Mouse (Mus musculus): ENCODE data around the gene Arl11.
"Not testable (repeated sequence)": the region's sequence is repeated elsewhere in the genome, so short reads cannot be mapped to it uniquely, and the experiment has no call there.

Gene Arl11

DNA sequence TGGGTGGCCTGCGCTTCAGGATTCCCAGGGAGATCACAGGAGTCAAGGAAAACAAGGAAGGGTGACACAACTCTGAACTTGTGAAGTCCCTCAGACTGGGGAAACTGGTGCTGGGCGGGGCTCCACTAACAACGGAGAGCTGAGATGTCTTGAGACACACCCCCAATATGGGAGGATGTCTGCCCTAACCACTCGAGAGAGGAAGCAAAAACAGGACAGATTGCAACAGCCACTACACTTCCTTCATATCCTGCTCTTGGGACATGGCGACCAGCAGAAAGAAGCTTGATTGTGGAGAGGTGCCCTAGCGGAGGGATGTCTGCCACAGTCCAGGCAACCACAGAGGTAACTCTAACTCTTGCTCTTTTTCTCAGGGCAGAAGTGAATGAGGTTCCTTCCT, at the start of gene Arl11:
Gene Arl11 (plus strand): TSS at position 161 of the 400 bp plus-strand sequence.
- peak; percentile 63 for DNase-seq (ENCODE audit: low spot score)

DNA sequence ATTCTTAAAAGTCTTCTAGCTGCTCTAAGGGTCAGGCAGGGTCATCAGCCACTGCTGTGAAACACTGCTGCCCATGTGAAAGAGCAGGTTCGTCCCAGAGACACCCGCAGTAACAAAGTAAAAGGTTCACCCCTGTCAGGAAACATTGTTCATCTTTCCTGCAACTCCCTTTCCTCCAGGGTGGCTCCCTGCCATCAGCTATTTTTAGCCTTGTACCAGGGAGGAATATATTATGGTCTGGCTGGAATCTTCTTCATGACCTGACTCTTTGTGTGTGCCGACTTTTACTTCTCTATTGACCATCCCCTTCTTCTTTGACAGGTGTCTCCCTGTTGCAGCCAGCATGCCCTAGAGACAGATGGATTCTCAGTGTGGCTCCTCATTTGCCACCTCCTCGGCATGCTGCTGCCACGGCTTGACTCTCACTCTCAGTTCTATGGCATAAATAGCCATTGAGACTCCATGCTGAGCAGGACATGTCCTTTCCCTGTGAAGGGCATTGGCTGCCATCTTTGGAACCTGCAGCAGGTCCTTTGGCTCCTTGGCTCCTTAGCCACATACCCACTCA, 41.6 kb upstream of the Arl11 start:
- DNase-seq (ENCODE audit: low spot score) = no peak

DNA sequence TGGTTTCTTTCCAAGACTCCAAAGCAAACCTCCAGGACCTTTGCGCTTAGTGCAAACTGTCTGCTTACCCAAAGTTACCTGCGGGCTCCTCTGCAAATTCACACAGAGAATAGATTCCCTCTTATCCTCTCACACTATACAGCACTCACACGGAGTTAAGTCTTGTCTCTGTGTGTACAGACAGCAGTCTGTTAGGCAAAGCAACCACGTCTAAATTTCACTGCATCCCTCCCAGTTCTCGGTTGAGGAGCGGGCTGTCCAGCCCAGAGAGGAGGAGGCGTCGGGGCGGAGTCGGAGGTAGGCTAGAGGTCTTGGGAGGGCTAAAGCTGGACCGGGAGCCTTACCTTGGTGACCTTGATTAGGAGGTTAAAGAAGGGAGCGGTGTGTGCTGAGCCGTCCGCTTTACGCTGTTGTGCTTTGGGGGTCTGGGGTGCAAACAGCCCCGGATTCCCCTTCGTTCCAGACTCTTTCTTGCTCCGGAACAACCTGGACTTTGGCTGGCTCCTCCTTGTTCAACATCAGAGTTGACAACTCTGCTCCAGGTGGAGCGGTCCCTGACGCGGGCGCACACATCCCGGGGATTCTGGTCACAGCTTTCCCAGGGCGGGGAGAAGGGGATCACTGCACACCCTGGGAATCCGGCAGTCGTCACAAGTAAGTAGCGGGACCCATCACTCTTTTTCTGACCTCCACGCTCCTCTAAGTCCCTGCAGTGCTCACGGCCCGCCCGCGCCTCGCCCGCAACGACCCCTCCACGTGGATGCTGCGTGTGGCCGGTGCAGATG, 34.9 kb upstream of the Arl11 start:
- DNase-seq (ENCODE audit: low spot score) = no peak

DNA sequence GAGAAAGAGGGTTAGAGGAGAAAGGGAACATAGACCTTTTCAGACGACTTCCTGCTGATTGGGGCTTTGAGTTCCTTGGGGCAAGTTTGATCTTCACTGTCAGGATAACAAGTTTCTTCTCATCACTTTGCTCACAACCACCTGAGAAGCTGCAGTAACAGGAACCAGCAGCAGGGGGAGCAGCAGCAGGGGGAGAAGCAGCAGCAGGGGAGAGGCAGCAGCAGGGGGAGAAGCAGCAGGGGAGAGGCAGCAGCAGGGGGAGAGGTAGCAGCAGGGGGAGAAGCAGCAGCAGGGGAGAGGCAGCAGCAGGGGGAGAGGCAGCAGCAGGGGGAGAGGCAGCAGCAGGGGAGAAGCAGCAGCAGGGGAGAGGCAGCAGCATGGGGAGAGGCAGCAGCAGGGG, 32.3 kb upstream of the Arl11 start:
- DNase-seq (ENCODE audit: low spot score) = peak; percentile 20

DNA sequence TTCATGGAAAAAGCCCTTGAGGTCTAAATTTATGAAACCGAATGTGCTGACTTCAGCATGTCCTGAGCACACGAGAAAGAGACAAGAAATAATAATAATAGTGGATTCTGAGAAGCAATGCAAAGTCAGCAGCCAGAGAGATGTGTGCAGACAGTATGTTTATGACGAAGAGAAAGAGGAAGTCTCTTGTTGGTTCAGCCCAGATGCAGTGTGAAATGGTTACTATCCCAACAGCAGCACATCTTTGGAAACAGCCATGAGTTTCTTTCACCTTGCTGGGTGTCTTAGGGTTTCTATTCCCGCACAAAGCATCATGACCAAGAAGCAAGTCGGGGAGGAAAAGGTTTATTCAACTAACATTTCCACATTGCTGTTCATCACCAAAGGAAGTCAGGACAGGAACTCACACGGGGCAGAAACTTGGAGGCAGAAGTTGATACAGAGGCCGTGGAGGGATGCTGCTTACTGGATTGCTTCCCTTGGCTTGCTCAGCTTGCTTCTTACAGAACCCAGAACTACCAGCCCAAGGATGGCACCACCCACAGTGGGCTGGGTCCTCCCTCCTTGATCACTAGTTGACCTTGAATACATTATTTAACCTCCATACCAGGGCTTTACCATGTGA, 30.8 kb upstream of the Arl11 start:
- DNase-seq (ENCODE audit: low spot score) = no peak

DNA sequence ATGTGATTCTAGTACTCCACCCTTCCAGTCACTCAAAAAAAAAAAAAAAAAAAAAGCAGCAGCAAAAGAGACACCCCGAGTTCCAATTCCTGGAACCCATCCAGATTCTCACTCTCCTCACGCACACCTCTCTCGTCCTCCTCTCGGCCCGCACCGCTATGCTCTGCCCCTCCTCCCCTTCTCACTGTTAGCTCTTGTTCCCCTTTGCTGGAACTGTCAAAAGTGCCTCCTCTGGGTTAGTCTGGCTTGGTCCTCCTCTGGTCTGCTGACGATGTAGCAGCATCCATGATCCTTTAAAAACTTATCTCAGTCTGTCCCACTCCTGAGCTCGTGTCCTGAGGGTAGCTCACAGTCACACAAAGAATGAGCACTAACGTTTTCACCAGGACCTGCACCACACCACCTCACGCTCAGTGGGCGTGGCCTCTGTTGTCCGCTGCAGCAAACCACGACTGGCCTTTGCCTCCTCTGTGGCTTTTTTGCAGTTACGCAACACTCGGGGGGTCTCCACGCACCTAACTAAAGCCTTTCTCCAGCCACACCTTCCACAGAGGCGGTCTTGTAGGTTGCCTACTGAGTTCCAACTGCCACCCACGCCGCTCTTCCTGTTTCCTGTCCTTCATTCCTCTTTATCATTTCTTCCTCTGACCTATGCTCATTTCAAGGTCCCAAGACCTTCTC, 20.8 kb upstream of the Arl11 start:
- no peak for DNase-seq (ENCODE audit: low spot score)

DNA sequence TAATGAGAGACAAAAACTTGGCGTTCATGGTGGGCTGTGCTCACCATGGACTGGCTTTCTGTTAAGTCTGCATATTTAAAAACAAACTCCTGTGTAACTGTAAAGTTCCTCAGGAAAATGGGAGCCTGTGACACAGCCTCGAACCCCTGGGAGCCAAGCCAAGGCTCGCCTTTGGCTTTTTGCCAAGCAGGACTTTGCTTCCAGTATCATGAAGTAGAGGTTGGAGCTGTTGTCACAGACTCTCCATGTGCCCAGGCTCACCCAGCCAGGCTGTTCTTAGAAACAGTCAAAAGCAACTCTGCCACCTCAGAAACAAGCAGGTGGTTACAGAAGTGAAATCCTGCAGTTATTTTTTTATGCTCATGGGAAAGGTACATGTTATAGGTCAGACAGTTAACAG, 18.9 kb upstream of the Arl11 start:
- DNase-seq (ENCODE audit: low spot score) = no peak

DNA sequence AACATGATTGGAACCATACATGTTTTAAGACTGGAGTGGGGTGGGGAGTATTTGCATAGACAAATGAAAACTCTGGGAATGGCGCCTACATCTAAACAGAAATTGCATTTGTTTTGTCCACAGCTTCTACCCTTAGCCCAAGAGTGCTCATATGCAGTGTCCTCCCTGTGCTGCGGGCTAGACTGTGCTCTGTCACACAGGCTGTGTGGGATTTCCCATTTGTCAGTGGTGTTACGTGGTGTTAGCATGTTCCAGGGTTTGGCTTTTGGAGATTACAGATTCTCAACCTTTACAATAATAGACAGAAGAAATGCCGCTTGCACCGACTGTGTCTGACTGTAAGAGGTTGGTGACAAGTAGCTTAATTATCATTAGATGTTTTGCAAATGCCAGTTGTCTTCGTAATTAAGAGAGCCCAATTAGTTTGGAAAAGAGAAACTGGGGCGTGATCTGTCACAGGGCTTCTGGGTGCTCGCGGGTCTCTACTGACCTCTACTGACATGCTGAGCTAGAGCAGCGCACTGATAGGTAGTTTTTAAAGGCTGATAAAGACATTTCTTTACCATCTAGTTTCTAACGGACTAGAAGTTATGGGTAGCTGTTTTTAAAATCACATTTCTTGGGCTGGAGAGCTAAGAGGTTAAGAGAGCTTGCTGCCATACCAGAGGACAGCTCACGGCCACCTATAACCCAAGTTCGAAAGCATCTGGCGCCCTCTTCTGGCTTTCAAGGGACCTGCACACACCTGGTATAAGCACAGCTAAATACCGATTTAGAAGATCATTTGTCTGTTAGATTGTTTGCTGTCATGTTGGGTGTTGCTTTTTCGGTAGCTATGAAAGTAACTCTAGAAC, 15.4 kb upstream of the Arl11 start:
- DNase-seq (ENCODE audit: low spot score) = peak; percentile 73

DNA sequence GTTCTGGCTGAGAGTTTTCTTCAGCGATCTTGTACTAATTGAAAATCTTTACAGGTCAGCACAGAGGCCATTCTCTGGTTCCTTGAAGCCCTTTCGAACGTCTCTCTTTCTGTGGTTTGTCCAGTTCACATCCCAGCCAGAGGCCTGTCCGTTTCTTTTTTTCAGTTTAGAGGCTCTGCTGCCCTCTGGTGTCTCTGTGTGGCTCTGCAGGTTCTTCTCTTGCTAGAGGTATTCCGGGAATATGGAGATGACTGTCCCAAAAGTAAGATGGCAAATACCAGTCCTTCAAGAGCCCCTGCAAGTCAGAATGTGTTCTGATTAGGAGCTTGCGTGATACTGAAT, 14.8 kb upstream of the Arl11 start:
- DNase-seq (ENCODE audit: low spot score) = peak; percentile 44

DNA sequence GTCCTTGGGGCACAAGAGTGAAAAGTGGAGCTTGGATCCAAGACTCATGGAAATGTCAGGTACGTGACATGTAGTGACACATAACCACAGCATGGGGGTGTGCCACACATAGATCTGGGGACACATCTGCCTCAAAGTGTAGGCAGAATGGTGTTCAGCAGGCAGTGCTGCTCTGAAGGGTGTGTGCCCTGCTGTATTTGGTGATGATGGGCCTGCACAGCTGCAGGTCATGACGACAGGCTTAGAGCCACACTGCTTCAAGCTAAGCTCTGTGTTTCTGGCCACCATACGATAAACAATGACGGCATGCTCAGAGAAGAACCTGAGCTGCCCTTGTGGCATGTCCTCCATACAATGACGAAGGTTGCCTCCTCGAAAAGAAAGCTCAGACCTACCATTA, 9.7 kb upstream of the Arl11 start:
- no peak for DNase-seq (ENCODE audit: low spot score)

DNA sequence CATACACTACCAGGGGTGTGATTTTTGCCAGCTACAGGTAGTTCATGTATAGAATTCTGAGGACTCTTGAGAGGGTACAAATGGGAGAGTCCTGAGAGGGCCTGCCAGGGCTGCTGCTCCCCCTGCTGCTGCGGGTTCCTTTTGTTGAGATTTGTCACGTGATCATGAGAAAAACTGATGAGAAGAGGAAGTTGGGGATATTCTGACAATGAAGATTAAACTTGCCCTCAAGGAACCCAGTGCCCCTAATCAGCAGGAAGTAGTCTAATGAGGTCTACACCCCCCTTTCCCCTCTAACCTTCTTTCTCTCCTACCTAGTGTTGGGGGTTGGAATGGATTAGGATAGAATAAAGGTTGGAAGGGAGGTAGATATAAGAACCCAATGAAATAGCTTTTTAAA, 8.2 kb upstream of the Arl11 start:
- DNase-seq (ENCODE audit: low spot score) = no peak

DNA sequence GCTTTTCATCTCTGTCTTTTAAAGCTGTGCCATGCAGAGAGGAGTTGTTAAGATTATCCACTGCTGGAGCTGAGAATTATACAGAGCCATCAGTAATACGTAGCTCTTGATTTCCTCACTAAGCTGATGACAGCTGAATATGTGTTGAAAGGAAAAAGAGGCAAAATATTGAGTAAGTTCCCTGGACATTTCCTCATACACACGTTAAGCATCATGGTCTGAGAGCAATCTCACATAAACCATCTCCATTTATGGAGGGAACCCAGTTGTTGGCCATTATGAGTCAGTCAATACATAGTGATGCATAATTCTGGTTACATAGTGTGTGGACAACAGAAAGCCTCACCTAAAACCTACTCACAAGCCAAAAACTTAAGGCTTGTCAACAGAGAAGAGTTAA, 7.1 kb upstream of the Arl11 start:
- DNase-seq (ENCODE audit: low spot score) = no peak

DNA sequence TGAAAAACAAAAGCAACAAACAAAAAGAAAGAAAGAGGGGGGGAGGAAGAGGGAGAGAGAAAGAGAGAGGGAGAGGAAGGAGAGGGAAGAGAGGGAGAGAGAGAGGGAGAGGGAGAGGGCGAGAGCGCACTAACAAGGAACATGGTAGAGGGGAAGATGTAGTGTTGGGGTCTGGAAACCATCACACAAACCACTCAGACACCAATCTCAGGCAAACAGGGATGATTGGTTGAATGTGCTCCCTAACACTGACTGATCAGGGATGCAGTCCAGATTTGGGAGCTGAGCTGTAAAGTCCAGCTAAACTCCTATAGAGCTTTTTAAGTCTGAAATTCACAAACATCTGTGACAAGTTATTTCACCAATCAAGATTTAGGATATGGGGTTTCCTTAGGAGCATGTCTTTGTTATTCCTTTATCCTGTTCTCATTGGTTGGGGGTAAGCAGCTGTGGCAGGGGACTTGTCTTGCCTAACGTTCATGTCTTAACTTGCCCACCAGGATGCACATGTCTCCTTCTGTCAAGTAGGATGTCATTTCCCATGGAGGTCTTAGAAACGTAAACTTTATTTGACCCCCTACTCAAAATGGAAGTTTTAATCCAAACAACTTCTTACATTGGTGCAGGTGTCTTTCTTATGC, 5.5 kb upstream of the Arl11 start:
- DNase-seq (ENCODE audit: low spot score) = no peak

DNA sequence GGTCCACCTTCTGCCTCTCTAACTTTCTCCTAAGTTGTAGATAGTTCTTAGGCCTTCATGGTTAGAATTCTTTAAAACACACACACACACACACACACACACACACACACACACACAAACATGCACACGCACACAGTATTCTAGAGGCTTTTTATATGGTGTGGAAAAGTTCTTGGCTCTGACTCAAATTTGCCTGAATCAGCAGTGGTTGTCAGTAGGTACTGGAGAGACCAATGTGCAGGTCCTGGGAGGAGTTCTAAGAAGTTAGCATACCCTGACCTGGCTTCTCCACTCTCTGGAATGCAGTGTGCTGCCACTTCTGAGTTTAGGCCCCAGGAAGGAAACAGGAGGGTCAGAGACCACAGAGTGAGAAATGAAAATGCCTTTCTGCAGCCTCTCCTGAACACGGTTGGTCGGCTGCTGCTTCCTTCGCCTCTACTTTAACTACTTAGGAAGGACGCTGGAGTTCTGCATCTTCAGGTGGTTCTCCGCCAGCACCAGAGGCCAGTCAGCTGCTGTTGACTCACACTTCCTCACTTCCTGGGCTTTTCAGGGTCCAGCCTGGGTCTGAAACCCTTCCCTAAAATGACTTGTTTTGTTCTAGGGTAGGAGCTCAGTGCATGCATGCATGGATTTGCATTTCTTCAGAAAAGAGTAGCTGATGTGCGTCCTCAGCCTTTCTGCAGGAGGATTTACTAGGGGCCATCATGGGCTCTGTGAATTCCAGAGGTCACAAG, 651 bp downstream of the Arl11 start:
- no peak for DNase-seq (ENCODE audit: low spot score)

DNA sequence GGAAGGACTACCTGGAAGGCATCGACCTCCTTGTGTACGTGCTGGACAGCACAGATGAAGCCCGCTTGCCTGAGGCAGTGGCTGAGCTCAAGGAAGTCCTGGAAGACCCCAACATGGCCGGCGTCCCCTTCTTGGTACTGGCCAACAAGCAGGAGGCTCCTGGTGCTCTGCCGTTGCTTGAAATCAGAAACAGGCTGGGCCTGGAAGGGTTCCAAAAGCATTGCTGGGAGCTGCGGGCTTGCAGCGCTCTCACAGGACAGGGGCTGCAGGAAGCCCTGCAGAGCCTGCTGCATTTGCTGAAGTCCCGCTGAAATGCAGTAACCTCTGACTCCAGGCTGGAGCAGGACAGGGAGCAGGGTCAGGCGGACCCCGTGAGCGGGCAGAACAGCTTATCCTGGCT, 1.4 kb downstream of the Arl11 start:
- DNase-seq (ENCODE audit: low spot score) = no peak

DNA sequence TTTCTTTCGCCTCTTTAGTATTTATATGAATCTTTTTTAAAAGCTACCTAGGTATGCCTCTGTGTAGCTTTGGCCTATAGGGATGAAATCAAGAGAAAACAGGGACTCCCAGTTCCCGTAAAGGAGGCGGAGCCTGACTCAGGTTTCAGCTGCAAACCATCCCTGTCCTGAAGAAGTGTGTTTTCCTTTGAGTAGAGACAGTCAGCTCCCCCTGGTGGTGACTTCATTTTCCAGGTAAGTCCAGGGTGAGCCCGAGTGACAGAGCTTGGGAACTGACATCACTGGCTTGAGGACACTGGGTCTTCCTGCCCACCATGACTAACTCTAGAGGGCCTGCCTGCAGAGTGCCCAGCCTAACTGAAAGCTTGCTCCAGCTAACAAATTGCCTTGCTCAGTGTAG, 7.3 kb downstream of the Arl11 start:
- peak; percentile 51 for DNase-seq (ENCODE audit: low spot score)

DNA sequence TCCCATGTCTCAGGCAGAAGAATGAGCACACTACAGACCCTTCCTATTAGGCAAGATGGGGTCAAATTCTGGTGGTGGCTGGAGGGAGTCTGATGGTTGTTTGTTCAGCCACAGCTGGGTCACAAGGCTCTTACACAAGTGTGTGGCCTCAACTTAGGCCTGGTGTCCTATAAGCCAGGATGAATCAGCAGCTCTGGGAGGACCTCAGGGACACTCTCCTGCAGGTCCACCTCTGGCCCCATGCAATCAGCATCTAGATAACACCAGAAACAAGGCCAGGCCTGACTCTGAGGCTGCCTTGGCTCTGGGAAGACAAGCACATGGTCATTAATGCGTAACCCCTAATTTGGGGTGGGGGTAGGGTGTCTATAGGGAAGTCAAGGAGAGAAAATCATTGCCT, 11.2 kb downstream of the Arl11 start:
- DNase-seq (ENCODE audit: low spot score) = no peak

DNA sequence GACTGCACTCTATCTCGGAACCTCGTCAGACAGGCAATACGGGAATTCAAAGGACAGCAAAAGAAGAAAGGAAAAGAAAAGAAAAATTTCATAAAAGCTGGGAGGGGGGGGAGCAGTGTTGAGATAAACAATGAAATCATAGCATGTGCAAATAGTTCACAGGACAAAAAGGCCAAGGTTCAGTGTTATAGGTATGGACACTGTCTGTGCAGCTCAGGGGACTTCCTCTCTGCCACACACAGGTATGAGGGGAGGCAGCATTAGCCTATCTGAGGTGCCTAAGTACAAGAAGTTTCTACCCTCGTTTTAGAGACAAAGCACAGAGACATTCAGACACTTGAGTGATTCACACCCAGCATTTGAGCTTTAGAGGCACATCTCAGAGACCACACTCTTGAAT, 11.6 kb downstream of the Arl11 start:
- no peak for DNase-seq (ENCODE audit: low spot score)

DNA sequence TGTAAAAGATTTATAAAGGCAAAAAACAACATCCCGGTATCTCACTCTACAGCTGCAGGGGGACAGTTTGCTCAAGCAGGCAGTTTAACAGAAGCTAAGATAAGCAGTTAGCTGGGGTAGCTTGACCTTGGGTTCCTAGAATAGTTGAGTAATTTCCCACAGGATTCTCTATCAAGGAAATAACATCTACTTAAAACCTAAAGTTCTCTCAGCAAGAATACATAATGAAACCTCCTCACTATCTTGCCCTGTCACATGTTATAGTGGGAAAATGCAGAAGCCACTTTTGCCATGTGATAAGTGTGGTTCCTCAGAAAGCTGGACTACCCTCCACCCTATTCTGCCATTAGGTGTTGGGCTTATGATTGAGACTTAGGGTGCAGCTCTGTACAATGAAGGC, 13.2 kb downstream of the Arl11 start:
- no peak for DNase-seq (ENCODE audit: low spot score)

DNA sequence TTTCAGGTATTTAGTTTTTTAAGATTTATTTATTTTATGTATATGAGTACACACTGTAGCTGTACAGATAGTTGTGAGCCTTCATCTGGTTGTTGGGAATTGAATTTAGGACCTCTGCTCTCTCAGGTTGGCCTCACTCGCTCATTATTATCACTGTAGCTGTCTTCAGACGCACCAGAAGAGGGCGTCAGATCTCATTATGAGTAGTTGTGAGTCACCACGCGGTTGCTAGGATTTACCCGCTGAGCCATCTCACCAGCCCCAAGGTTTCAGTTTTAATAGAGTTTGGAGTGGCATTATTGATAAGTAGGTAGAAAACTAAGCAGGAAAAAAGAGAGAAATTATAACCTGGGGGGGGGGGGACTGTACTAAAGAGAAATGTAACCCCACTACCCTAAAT, 17.5 kb downstream of the Arl11 start:
- DNase-seq (ENCODE audit: low spot score) = not testable (repeated sequence)
